Mouse (Mus musculus) central nervous system, embryonic 11.5 days (tissue): Measurements from ENCODE around the gene Vmn1r24. TPM values are rescaled to one million over a fixed set of nuclear protein-coding genes. Genes with fewer than 3 reads are reported as not detected.

ENCODE experiments used
- polyA plus RNA-seq: library from polyadenylated mRNA; depleted of rRNA; stranded (reverse); fragments of >200 nt; gene quantifications from 2 replicates; pipeline ENCODE4 v1.2.3, GENCODE M21; 2012; rRNA removed

The Vmn1r24 gene
- polyA plus RNA-seq: not detected in 2 replicates

DNA sequence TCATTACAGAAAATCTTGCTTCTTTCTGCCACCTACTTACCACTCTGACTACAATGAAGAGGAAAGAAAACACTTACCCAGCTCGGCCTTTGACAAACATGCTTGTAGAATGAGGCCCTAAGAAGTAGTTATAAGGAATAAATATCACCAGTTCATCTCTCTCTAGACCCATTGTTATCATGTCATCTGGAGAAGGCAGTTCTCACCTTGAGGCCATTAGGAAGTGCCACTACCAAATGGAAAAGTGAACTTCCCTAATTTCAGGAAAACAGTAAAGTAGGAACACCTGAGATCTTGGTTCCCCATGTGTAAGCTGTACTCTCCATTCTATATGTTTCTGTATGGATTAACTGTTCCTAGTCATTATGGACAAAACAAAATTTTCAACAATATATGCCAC is at the start of gene Vmn1r24:
Vmn1r24 (minus strand) TSS at position 101 of the 400 bp plus-strand sequence.

DNA sequence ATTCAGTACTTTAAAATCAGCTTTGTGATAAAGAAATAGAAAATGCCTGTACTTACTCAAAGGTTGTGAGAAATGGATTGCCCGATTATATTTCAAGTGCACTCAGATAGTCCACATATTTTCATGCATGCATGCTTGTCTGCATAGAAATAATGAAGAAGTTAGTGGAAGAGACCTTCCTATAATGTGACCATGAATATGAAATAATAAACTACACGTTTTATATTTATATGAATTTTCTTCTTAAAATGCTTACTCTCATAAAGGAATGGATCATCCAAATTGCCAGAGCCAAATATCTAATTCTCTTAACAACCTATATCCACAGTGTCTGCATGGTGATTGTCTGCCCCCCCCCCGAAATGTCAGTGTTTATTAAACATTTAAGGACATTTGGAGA is 19.4 kb upstream of the Vmn1r24 start, which contains the start of gene Vmn1r25:
Vmn1r25 (minus strand) TSS at position 101 of the 400 bp plus-strand sequence.

DNA sequence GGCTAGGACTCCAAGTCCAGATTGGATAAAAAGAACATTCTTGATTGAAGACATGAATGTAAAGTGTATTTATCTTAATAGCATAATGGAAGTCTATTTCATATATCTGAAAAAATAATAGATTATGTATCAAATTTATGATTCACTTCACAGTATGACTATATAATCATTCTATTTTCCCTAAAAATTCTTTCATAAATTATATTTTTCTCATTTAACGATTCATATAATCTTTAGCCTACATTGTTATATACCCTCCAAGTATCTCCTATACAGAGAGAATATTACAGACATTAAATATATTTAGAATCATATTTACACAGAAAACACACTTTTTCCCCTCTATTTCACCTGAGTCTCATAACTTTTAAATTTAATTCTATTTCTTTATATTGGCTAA is 34.6 kb downstream of the Vmn1r24 start, which contains the start of gene Vmn1r23:
Vmn1r23 (minus strand) TSS at position 101 of the 400 bp plus-strand sequence.

DNA sequence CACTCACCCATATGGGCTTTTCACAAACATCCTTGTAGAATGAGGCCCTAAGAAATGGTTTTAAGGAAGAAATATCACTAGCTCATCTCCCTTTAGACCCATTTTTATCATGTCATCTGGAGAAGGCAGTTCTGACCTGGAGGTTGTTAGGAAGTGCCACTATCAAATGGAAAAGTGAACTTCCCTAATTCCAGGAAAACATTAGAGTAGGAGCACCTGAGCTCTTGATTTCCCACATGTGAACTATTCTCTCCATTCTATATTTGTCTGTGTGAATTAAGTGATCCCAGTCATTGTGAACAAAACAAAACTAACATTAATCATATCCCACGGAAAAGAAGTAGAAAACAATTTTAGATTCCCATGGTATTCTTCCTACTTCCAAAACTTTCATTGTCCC is 53.4 kb downstream of the Vmn1r24 start, which contains the start of gene Vmn1r22:
Vmn1r22 (minus strand) TSS at position 101 of the 400 bp plus-strand sequence.

Other genes with a start within 250 kb of the Vmn1r24 start
- 53.5 and 67.7 TPM in 2 replicates for gene Vopp1, start 136.3 kb downstream of the Vmn1r24 start, polyA plus RNA-seq
- gene Vmn1r21, start 111.2 kb downstream of the Vmn1r24 start, polyA plus RNA-seq: not detected in 2 replicates
- gene Vmn1r22, start 53.5 kb downstream of the Vmn1r24 start, polyA plus RNA-seq: not detected in 2 replicates
- not detected in 2 replicates for gene Vmn1r23, start 34.7 kb downstream of the Vmn1r24 start, polyA plus RNA-seq
- gene Vmn1r25, start 19.3 kb upstream of the Vmn1r24 start, polyA plus RNA-seq: not detected in 2 replicates
- gene Vmn1r26, start 53.7 kb upstream of the Vmn1r24 start, polyA plus RNA-seq: not detected in 2 replicates